Mouse (Mus musculus) neutrophil, adult 59 days (primary cell): ENCODE results near the gene Wnt16. TPM values are rescaled to one million over a fixed set of nuclear protein-coding genes. Genes with fewer than 3 reads are reported as not detected.

Experiments
- total RNA-seq, 2 experiments: library from RNA; stranded (reverse); gene quantifications; 1 replicate in 1 of 2; 2 replicates in 1 of 2; pipeline ENCODE4 v1.2.4; 2023

The Wnt16 gene
- total RNA-seq, result not detected

GRCm38 (mm10) chr6:22288004-22288736 is at the start of gene Wnt16:
Gene Wnt16, plus strand, starts transcription at chr6:22288227.

Other genes with a start within 250 kb of the Wnt16 start
- 10 to 100 TPM in 1 of 2 experiments, 1 to 10 TPM in 1; 8.3 to 12.4 TPM for gene Fam3c, start 68.0 kb downstream of the Wnt16 start, total RNA-seq